Mouse (Mus musculus) heart, embryonic 16.5 days (tissue): ENCODE results near the gene Nkiras1. TPM values are rescaled to one million over a fixed set of nuclear protein-coding genes. Genes with fewer than 3 reads are reported as not detected.
"Not testable (repeated sequence)": the region's sequence is repeated elsewhere in the genome, so short reads cannot be mapped to it uniquely, and the experiment has no call there.

ENCODE experiments used
- ATAC-seq: fragments of 200-750 bp; cut with Nextera tagmentation; replicated peaks from 2 replicates; pipeline ENCODE4 v1.8.0; 2017; ENCODE audit warnings: moderate number of reproducible peaks; ENCODE audit not compliant: insufficient read depth, low FRiP score; ENCODE audit errors: extremely low read depth
- H3K27ac ChIP-seq: fragments of 300-500 bp; sonication (generic); 2 replicates; pipeline ENCODE4 v1.5.1; 2014; ENCODE audit warnings: mild to moderate bottlenecking, low read length, control low read depth, moderate library complexity
- H3K27me3 ChIP-seq: fragments of 300-500 bp; sonication (generic); 2 replicates; pipeline ENCODE4 v1.6.1; 2014; ENCODE audit warnings: low read length, mixed read lengths; ENCODE audit not compliant: control insufficient read depth, insufficient read depth
- H3K36me3 ChIP-seq: fragments of 300-500 bp; sonication (generic); 2 replicates; pipeline ENCODE4 v1.6.1; 2014; ENCODE audit not compliant: control insufficient read depth, insufficient read depth
- H3K4me1 ChIP-seq: fragments of 300-500 bp; sonication (generic); 2 replicates; pipeline ENCODE4 v1.6.1; 2014; ENCODE audit warnings: low read length, mixed read lengths; ENCODE audit not compliant: control insufficient read depth, insufficient read depth
- H3K4me2 ChIP-seq: fragments of 300-500 bp; sonication (generic); 2 replicates; pipeline ENCODE4 v1.6.1; 2014; ENCODE audit warnings: low read depth, mild to moderate bottlenecking, control low read depth, low read length
- H3K4me3 ChIP-seq: fragments of 300-500 bp; sonication (generic); 2 replicates; pipeline ENCODE4 v1.5.1; 2014; ENCODE audit warnings: mild to moderate bottlenecking, control low read depth, low read length
- H3K9ac ChIP-seq: fragments of 300-500 bp; sonication (generic); 2 replicates; pipeline ENCODE4 v1.6.1; 2014; ENCODE audit warnings: low read length, control low read depth
- H3K9me3 ChIP-seq: fragments of 300-500 bp; sonication (generic); replicated peaks from 2 replicates; pipeline ENCODE4 v1.6.1; 2016; ENCODE audit warnings: low read length; ENCODE audit not compliant: control insufficient read depth
- WGBS: fragments of 180-500 bp; shearing (Covaris S2); extraction: QIAGEN DNeasy Blood & Tissue Kit; methylation state at CpG from one replicate; pipeline ENCODE4 v1.1.7; 2014; 5-methylcytosine and 5-hydroxymethylcytosine counted together
- polyA plus RNA-seq: library from polyadenylated mRNA; unstranded; fragments of >200 nt; fragmentation: Nextera tagmentation; extraction: Ambion mirVana; gene quantifications from 2 replicates; pipeline ENCODE4 v1.2.1, GENCODE M21; 2015

Gene Nkiras1
- polyA plus RNA-seq, 1 experiment from 2014 or later, result 25.3 TPM

GRCm38 (mm10) chr14:18263427-18263826 lies 7.5 kb upstream of the Nkiras1 start:
- Histone ChIP-seq H3K9ac (no peak overlapping the region; the same call in 1 of the 2 replicates), H3K9me3 (no peaks in the 10 kb centered on the region; the same call in 1 of the 2 replicates), H3K27ac (peak overlapping the region; percentile 27; the same call in 1 of the 2 replicates), H3K36me3 (peaks cover 15% of the 10 kb centered on the region; the same call in 1 of the 2 replicates), H3K4me1 (peaks cover 4% of the 10 kb centered on the region), H3K4me2 (peak overlapping the region; percentile 13; the same call in 1 of the 2 replicates), H3K4me3 (no peak overlapping the region), H3K27me3 (no peaks in the 10 kb centered on the region)
- 20% methylated on average over 4 of the region's 4 CpGs for WGBS
- peak; percentile 45; the same call in 1 of the 2 replicates for ATAC-seq

- Histone ChIP-seq H3K4me2 (peak overlapping the region; percentile 90), H3K36me3 (peaks cover 18% of the 10 kb centered on the region; the same call in 1 of the 2 replicates), H3K4me3 (peak overlapping the region; percentile 97), H3K9ac (peak overlapping the region; percentile 99), H3K4me1 (peaks cover 12% of the 10 kb centered on the region), H3K27ac (peak overlapping the region; percentile 86)
- ATAC-seq, H3K27me3 ChIP-seq, H3K9me3 ChIP-seq: not testable (repeated sequence)
- WGBS, result under 1% methylated on average over 22 of the region's 24 CpGs
These were observed 898 bp upstream of the Nkiras1 start for GRCm38 (mm10) chr14:18269947-18270528.

GRCm38 (mm10) chr14:18271666-18272065 lies 730 bp downstream of the Nkiras1 start:
- Histone ChIP-seq H3K4me1 (peaks cover 12% of the 10 kb centered on the region), H3K4me3 (peak overlapping the region; percentile 97), H3K4me2 (peak overlapping the region; percentile 84), H3K27ac (no peak overlapping the region), H3K9me3 (no peaks in the 10 kb centered on the region), H3K27me3 (no peaks in the 10 kb centered on the region), H3K36me3 (peaks cover 16% of the 10 kb centered on the region; the same call in 1 of the 2 replicates), H3K9ac (peak overlapping the region; percentile 92)
- 6% methylated on average over 7 of the region's 7 CpGs for WGBS
- no peak for ATAC-seq

DNA sequence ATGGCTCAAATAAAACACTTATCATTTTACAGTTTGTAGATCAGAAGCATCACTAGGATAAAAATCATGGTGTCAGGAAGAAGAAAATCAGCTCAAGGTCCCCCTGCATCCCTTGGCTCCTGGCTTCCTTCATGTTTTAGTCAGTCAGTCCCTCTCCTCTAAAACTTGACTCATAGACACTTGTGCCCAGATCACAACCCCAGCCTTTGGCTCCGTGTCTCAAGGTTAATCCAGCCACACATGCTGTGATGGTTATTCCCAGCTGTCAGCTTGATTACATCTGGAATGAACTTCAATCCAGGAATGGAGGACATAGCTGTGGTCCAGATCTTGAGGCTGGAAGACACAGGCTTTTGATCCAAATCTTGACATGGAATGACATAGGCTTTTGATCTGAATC lies 3.6 kb downstream of the Nkiras1 start:
- 83% methylated on average over 1 of the region's 1 CpGs for WGBS

DNA sequence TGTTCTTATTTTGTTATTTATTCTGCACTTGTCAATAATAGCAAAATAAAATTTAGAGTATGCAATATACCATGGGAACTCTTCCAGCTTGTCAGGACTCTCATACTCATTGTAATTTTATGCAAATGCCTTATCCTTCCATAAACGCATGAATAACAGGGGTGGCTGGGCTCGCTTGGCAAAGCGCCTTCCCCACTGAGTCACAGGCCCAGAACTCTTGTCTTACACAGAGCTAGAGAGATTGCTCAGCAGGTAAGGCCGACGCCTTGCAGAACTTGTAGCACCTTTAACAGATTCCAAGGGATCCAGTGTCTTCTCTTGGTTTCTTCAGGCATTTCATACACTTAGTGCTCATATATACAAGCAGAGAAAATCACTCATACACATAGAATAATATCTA lies 9.4 kb downstream of the Nkiras1 start:
- Histone ChIP-seq H3K27ac (no peak overlapping the region), H3K9me3 (no peaks in the 10 kb centered on the region), H3K36me3 (peaks cover 35% of the 10 kb centered on the region), H3K4me1 (no peaks in the 10 kb centered on the region), H3K4me3 (no peak overlapping the region), H3K9ac (no peak overlapping the region), H3K4me2 (no peak overlapping the region), H3K27me3 (no peaks in the 10 kb centered on the region)
- ATAC-seq, result no peak
- 88% methylated on average over 5 of the region's 5 CpGs for WGBS

More for the DNA sequence above, 3.6 kb downstream of the Nkiras1 start:
- H3K27ac ChIP-seq, result no peak overlapping the region
- H3K4me1 ChIP-seq, result peaks cover 7% of the 10 kb centered on the region
- ATAC-seq, result no peak
- no peaks in the 10 kb centered on the region for H3K27me3 ChIP-seq
- H3K9me3 ChIP-seq, result no peaks in the 10 kb centered on the region
- H3K36me3 ChIP-seq, result peaks cover 21% of the 10 kb centered on the region
- no peak overlapping the region for H3K4me3 ChIP-seq
- H3K4me2 ChIP-seq, result no peak overlapping the region
- H3K9ac ChIP-seq, result no peak overlapping the region

- Histone ChIP-seq H3K36me3 (peaks cover 14% of the 10 kb centered on the region), H3K27ac (no peak overlapping the region), H3K9ac (no peak overlapping the region), H3K27me3 (no peaks in the 10 kb centered on the region), H3K9me3 (no peaks in the 10 kb centered on the region), H3K4me3 (no peak overlapping the region), H3K4me1 (peaks cover 10% of the 10 kb centered on the region), H3K4me2 (no peak overlapping the region)
- no peak for ATAC-seq
- WGBS, result 68% methylated on average over 2 of the region's 2 CpGs
These were observed 13.6 kb downstream of the Nkiras1 start for GRCm38 (mm10) chr14:18284581-18284980.

DNA sequence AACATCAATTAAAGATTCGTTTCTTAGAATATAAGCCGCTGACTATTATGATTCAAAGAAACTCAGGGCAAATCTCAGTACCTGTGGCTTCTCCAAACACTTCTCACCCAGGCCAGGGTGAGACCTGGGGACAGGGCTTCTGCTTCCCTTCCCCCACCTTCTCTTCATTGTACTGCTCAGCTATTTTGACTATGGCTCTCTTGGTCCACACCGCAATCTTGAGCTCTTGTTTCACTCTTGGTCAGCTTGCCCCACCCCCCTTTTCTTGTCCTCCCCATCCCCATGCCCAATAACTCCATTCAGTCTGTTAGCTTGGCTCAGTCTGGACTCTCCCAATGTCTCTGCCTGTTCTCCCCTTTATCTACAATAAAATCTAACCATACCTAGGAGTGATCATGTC lies 14.5 kb downstream of the Nkiras1 start:
- WGBS, result 84% methylated on average over 3 of the region's 3 CpGs
- ATAC-seq, result no peak
- Histone ChIP-seq H3K9ac (no peak overlapping the region), H3K27ac (no peak overlapping the region), H3K27me3 (no peaks in the 10 kb centered on the region), H3K4me1 (peaks cover 10% of the 10 kb centered on the region), H3K9me3 (no peaks in the 10 kb centered on the region), H3K4me3 (no peak overlapping the region), H3K4me2 (no peak overlapping the region), H3K36me3 (peaks cover 7% of the 10 kb centered on the region)

- H3K27ac ChIP-seq, result no peak overlapping the region
- no peak overlapping the region for H3K4me2 ChIP-seq
- H3K27me3 ChIP-seq, result no peaks in the 10 kb centered on the region
- ATAC-seq, result no peak
- peaks cover 6% of the 10 kb centered on the region; the same call in 1 of the 2 replicates for H3K36me3 ChIP-seq
- H3K4me3 ChIP-seq, result no peak overlapping the region
- H3K9me3 ChIP-seq, result no peaks in the 10 kb centered on the region
- WGBS, result 86% methylated on average over 2 of the region's 2 CpGs
- H3K4me1 ChIP-seq, result peaks cover 10% of the 10 kb centered on the region
- H3K9ac ChIP-seq, result no peak overlapping the region
These were observed 15.5 kb downstream of the Nkiras1 start for GRCm38 (mm10) chr14:18286441-18286840.

DNA sequence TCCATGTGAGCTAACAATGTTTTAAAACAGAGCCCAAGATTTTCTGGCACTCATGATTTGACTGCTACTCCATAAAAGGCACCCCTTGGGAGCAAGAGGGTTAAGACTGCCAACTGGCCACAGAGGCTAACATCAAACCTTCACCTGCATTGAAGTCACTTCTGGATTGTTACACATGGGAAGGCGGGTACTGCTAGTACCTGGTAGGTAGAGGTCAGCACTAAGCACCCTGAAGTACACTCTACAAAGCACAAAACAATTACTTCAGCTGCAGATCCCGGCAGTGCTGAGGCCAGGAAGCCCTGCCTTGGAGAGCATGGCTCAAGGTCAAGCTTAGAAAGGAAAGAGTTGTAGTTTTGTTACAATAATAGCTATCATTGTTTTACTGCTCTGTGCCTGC lies 16.5 kb downstream of the Nkiras1 start:
- peaks cover 3% of the 10 kb centered on the region; the same call in 1 of the 2 replicates for H3K36me3 ChIP-seq
- no peaks in the 10 kb centered on the region for H3K27me3 ChIP-seq
- H3K4me1 ChIP-seq, result peaks cover 10% of the 10 kb centered on the region
- no peak for ATAC-seq
- WGBS, result 47% methylated on average over 2 of the region's 2 CpGs
- no peak overlapping the region for H3K4me3 ChIP-seq
- H3K27ac ChIP-seq, result peak overlapping the region; percentile 26; the same call in 1 of the 2 replicates
- H3K9ac ChIP-seq, result peak overlapping the region; percentile 11; the same call in 1 of the 2 replicates
- no peak overlapping the region for H3K4me2 ChIP-seq
- no peaks in the 10 kb centered on the region for H3K9me3 ChIP-seq
